ENCODE assay signal across 12 mouse cellular contexts in genomic region chr1:159286833-159287232, GRCm38 (mm10). TPM values are rescaled to one million over a fixed set of nuclear protein-coding genes. Genes with fewer than 3 reads are reported as not detected.
DNase-seq lines count a peak whose midpoint lies in the region; ATAC-seq and TF ChIP-seq lines count a peak whose summit lies in the region.
"Had no signal": no experiment of that assay in that cellular context is flagged by ENCODE, and none has a peak within 500 bp of the region (broad histone marks: within the 10 kb centered on the region; RNA-seq: fewer than 3 reads in every experiment).

No protein-coding gene starts in this region.

- H3K36me3 ChIP-seq in lung, postnatal 0 days (ENCODE audit: insufficient read depth, low read length), result no peaks in the 10 kb centered on the region
- H3K36me3 ChIP-seq in CH12.LX (replicated peaks in 1 of 2; ENCODE audit: control insufficient read depth in 1 of 2, insufficient read depth in 1 of 2, low read length in 1 of 2), result peaks cover 6 to 40% of the 10 kb centered on the region in 2 experiments
- H3K36me3 ChIP-seq in liver, postnatal 0 days (replicated peaks; ENCODE audit: insufficient read depth, low read length), result peaks cover 21% of the 10 kb centered on the region
- H3K36me3 ChIP-seq: stomach, embryonic 15.5 days had no signal

- TF ChIP-seq RAD21 in CH12.LX (IDR thresholded peaks at IDR 0.05; ENCODE audit: low read depth, low read length), result peak; percentile 21

- H3K27ac ChIP-seq in gastrocnemius, adult 2 months, result no peak overlapping the region
- H3K27ac ChIP-seq in lung, postnatal 0 days (ENCODE audit: low read length), result no peak overlapping the region
- no peak overlapping the region for H3K27ac ChIP-seq in CH12.LX (ENCODE audit: insufficient read depth, low read depth)
- no peak overlapping the region for H3K27ac ChIP-seq in liver, postnatal 0 days (ENCODE audit: low read depth)
- H3K27ac ChIP-seq: hindbrain, embryonic 10.5 days; limb, embryonic 15.5 days; stomach, embryonic 15.5 days had no signal

- TF ChIP-seq POLR2A in CH12.LX (IDR thresholded peaks at IDR 0.05; ENCODE audit: low read depth, low read length), result no peak

- intact Hi-C loops in gastrocnemius, adult 2 months (cut with DNase I), result no loop called here

- no peaks in the 10 kb centered on the region for H3K9me3 ChIP-seq in lung, postnatal 0 days (ENCODE audit: low read length)
- H3K9me3 ChIP-seq in CH12.LX (replicated peaks; ENCODE audit: low read length), result no peaks in the 10 kb centered on the region
- no peaks in the 10 kb centered on the region for H3K9me3 ChIP-seq in liver, postnatal 0 days (ENCODE audit: low read length)
- H3K9me3 ChIP-seq: hindbrain, embryonic 10.5 days; limb, embryonic 15.5 days; stomach, embryonic 15.5 days had no signal

- no peaks in the 10 kb centered on the region for H3K27me3 ChIP-seq in lung, postnatal 0 days (replicated peaks; ENCODE audit: insufficient read depth, low read length)
- no peaks in the 10 kb centered on the region for H3K27me3 ChIP-seq in CH12.LX (replicated peaks)
- no peaks in the 10 kb centered on the region for H3K27me3 ChIP-seq in liver, postnatal 0 days (ENCODE audit: insufficient read depth, low read length)
- H3K27me3 ChIP-seq: limb, embryonic 15.5 days; stomach, embryonic 15.5 days had no signal

- ATAC-seq in lung, postnatal 0 days, result no peak
- ATAC-seq in liver, postnatal 0 days, result no peak

- no peak overlapping the region for H3K4me2 ChIP-seq in lung, postnatal 0 days (replicated peaks; ENCODE audit: low read depth, low read length)
- no peak overlapping the region for H3K4me2 ChIP-seq in CH12.LX (ENCODE audit: insufficient read depth, low read depth, poor library complexity, severe bottlenecking)
- H3K4me2 ChIP-seq in liver, postnatal 0 days (ENCODE audit: low read depth, low read length), result no peak overlapping the region
- H3K4me2 ChIP-seq: limb, embryonic 15.5 days; stomach, embryonic 15.5 days had no signal

- dilution Hi-C loops in CH12.LX (cut with MboI; ENCODE audit: extremely low pct_ligation_motif_present, extremely low pct_unique_long_range_greater_than_20kb, low sequenced_read_pairs), result no loop called here

- WGBS in lung, postnatal 0 days, result 81% methylated on average over 1 of the region's 1 CpGs
- WGBS in liver, postnatal 0 days (ENCODE audit: insufficient replicate concordance), result 69% methylated on average over 1 of the region's 1 CpGs

- no peak overlapping the region for H3K4me3 ChIP-seq in gastrocnemius, adult 2 months
- no peak overlapping the region for H3K4me3 ChIP-seq in lung, postnatal 0 days (ENCODE audit: low read depth, low read length)
- no peak overlapping the region for H3K4me3 ChIP-seq in CH12.LX (replicated peaks in 1 of 3; ENCODE audit: low read depth in 2 of 3, low read length in 2 of 3, poor library complexity in 1 of 3)
- H3K4me3 ChIP-seq in liver, postnatal 0 days (ENCODE audit: low read depth, low read length), result no peak overlapping the region
- H3K4me3 ChIP-seq: hindbrain, embryonic 10.5 days; limb, embryonic 15.5 days; stomach, embryonic 15.5 days had no signal

- no peaks in the 10 kb centered on the region for H3K79me2 ChIP-seq in CH12.LX (replicated peaks; ENCODE audit: control insufficient read depth, extremely low read depth, insufficient read depth, poor library complexity, severe bottlenecking)

- TF ChIP-seq CTCF in gastrocnemius, adult 2 months (IDR thresholded peaks at IDR 0.05), result peak; percentile 40
- TF ChIP-seq CTCF in lung, postnatal 0 days (IDR thresholded peaks at IDR 0.05), result peak; percentile 49
- TF ChIP-seq CTCF in CH12.LX (conservative IDR thresholded peaks at IDR 0.05 in 1 of 2, IDR thresholded peaks at IDR 0.05 in 1 of 2; ENCODE audit: low read depth in 2 of 2, low read length in 2 of 2), result peak in 1 of 2 experiments; percentile 54; a peak in 2 of 4 replicates
- peak; percentile 52 for TF ChIP-seq CTCF in liver, postnatal 0 days (IDR thresholded peaks at IDR 0.05; ENCODE audit: low read depth)

- no peak overlapping the region for H3K9ac ChIP-seq in lung, postnatal 0 days (replicated peaks; ENCODE audit: low read depth)
- no peak overlapping the region for H3K9ac ChIP-seq in CH12.LX (ENCODE audit: insufficient read depth, low read depth)
- H3K9ac ChIP-seq in liver, postnatal 0 days (replicated peaks), result no peak overlapping the region
- H3K9ac ChIP-seq: limb, embryonic 15.5 days; stomach, embryonic 15.5 days had no signal

- no peaks in the 10 kb centered on the region for H3K4me1 ChIP-seq in lung, postnatal 0 days (ENCODE audit: insufficient read depth, low read depth, low read length)
- H3K4me1 ChIP-seq in CH12.LX (ENCODE audit: control insufficient read depth in 1 of 2, insufficient read depth in 2 of 2), result no peaks in the 10 kb centered on the region
- no peaks in the 10 kb centered on the region for H3K4me1 ChIP-seq in liver, postnatal 0 days (ENCODE audit: insufficient read depth)
- H3K4me1 ChIP-seq: hindbrain, embryonic 10.5 days; limb, embryonic 15.5 days; stomach, embryonic 15.5 days had no signal

- in situ Hi-C loops in CH12.LX (cut with MboI; ENCODE audit: low pct_ligation_motif_present, low pct_unique_long_range_greater_than_20kb, low sequenced_read_pairs), result no loop called here

- no peak for TF ChIP-seq EP300 in lung, postnatal 0 days (IDR thresholded peaks at IDR 0.05)
- no peak for TF ChIP-seq EP300 in CH12.LX (IDR thresholded peaks at IDR 0.05; ENCODE audit: low read length)
- no peak for TF ChIP-seq EP300 in liver, postnatal 0 days (IDR thresholded peaks at IDR 0.05; ENCODE audit: low read depth)

- DNase-seq in gastrocnemius, adult 2 months, result no peak
- DNase-seq in gastrocnemius, postnatal 25 days, result no peak
- DNase-seq in lung, postnatal 0 days (ENCODE audit: low spot score), result peak; percentile 7
- no peak for DNase-seq in lung, postnatal 4 days
- DNase-seq in CH12.LX (ENCODE audit: extremely low read depth), result peak; percentile 6
- no peak for DNase-seq in liver, postnatal 0 days
- no peak for DNase-seq in urinary bladder, adult 18-20 months (ENCODE audit: low spot score in 2 of 2)
- DNase-seq in neural tube, embryonic 10.5 days (ENCODE audit: extremely low spot score, low spot score), result no peak
- DNase-seq: cerebellum, postnatal 36 days had no signal

TF ChIP-seq in CH12.LX, 34 proteins besides CTCF, POLR2A, EP300 and RAD21:
- TF ChIP-seq ZC3H11A (IDR thresholded peaks at IDR 0.05; ENCODE audit: low read depth, low read length) (no peak), MAFK (IDR thresholded peaks at IDR 0.05; ENCODE audit: insufficient replicate concordance, low read length) (no peak), ZMIZ1 (IDR thresholded peaks at IDR 0.05; ENCODE audit: low read depth, low read length) (no peak), TBP (conservative IDR thresholded peaks at IDR 0.05; ENCODE audit: low read depth, low read length) (no peak), E2F4 (IDR thresholded peaks at IDR 0.05; ENCODE audit: insufficient replicate concordance, low read depth, low read length) (no peak), CHD1 (IDR thresholded peaks at IDR 0.05; ENCODE audit: low read depth, low read length) (no peak), MAZ (IDR thresholded peaks at IDR 0.05; ENCODE audit: low read depth, low read length) (no peak), MXI1 (IDR thresholded peaks at IDR 0.05; ENCODE audit: low read depth, low read length) (no peak), MYC (IDR thresholded peaks at IDR 0.05; ENCODE audit: low read depth, low read length) (no peak), KAT2A (IDR thresholded peaks at IDR 0.05; ENCODE audit: insufficient replicate concordance, low read length) (no peak), NRF1 (IDR thresholded peaks at IDR 0.05; ENCODE audit: low read depth, low read length) (no peak), USF2 (conservative IDR thresholded peaks at IDR 0.05; ENCODE audit: low read depth, low read length) (no peak)

RNA-seq across cellular contexts. Expression of gene Cop1, which starts 54.7 kb away (rescaled TPM):
- 100 to 1,000 TPM; 160 to 164 TPM for total RNA-seq in gastrocnemius, adult 2 months (2021)
- total RNA-seq in gastrocnemius, postnatal 25 days (2021), result 100 to 1,000 TPM; 133 to 134 TPM
- 49.1 and 70.1 TPM in 2 replicates for polyA plus RNA-seq in lung, postnatal 0 days (2015; fragmentation: Nextera tagmentation; extraction: Ambion mirVana)
- total RNA-seq in CH12.LX (2012; rRNA removed) (54.6 and 65.2 TPM in 2 replicates), CH12.LX (2014; rRNA removed) (93.2 and 132 TPM in 2 replicates)
- 79.0 and 80.8 TPM in 2 replicates for polyA plus RNA-seq in CH12.LX (2012; ENCODE audit: insufficient read length, low read depth)
- polyA plus RNA-seq in liver, postnatal 0 days (2015; fragmentation: Nextera tagmentation; extraction: Ambion mirVana), result 32.8 and 33.2 TPM in 2 replicates

Comparison
In these comparisons a context has a peak if more than half of its experiments do, and no peak if none do; other contexts are left out.
1. DNase-seq: peak in lung, postnatal 0 days (single experiment) and CH12.LX (single experiment); none in gastrocnemius, adult 2 months (single experiment), gastrocnemius, postnatal 25 days (single experiment), lung, postnatal 4 days (0 of 2), liver, postnatal 0 days (single experiment), urinary bladder, adult 18-20 months (0 of 2) and neural tube, embryonic 10.5 days (single experiment).